Mouse (Mus musculus) lung, postnatal 0 days (tissue): Measurements from ENCODE around the gene Gm49340.

ENCODE experiments used
- CTCF ChIP-seq: IDR thresholded peaks from 2 replicates; pipeline ENCODE4 v1.5.1; 2016; ENCODE audit warnings: antibody characterized with exemption, mild to moderate bottlenecking
- EP300 ChIP-seq: IDR thresholded peaks from 2 replicates; pipeline ENCODE4 v1.6.1; 2016; ENCODE audit warnings: antibody characterized with exemption, mild to moderate bottlenecking, control low read depth

GRCm38 (mm10) chr11:73329442-73329841 lies at the start of gene Gm49340, which contains the start of the genes Aspa and Spata22:
- TF ChIP-seq CTCF (no peak), EP300 (no peak)
